Mouse (Mus musculus) heart, postnatal 10 days (tissue): Measurements from ENCODE around the gene Htt. TPM values are rescaled to one million over a fixed set of nuclear protein-coding genes. Genes with fewer than 3 reads are reported as not detected.

ENCODE experiments used
- microRNA-seq, 2 experiments: library from miRNA; unstranded; fragments of <30 nt; microRNA quantifications; one replicate each; pipeline ENCODE4 v1.2.0; 2022
- total RNA-seq, 2 experiments: library from RNA; stranded (reverse); gene quantifications; 2 replicates each; pipeline ENCODE4 v1.2.3; 2021

The Htt gene
- total RNA-seq, 2 experiments from 2014 or later = 16.2 to 17.1 TPM

Small RNA genes lying within 50 kb of the gene (microRNA-seq; reads per million reads assigned to microRNA genes)
- 0 reads per million in 2 experiments for gene Mir467g

Other genes starting within 250 kb of the Htt start
- gene Tnip2, start 247.7 kb upstream of the Htt start, total RNA-seq = 1 to 10 TPM; 7.8 to 9.1 TPM
- gene Sh3bp2, start 235.9 kb upstream of the Htt start, total RNA-seq = 1 to 10 TPM; 3.6 to 6.7 TPM
- gene Add1, start 188.1 kb upstream of the Htt start, total RNA-seq = 100 to 1,000 TPM; 187 to 196 TPM
- gene Mfsd10, start 124.5 kb upstream of the Htt start, total RNA-seq = 10 to 100 TPM; 20.7 to 25.4 TPM
- gene Nop14, start 101.6 kb upstream of the Htt start, total RNA-seq = 10 to 100 TPM; 12.9 to 13.6 TPM
- gene Grk4, start 101.4 kb upstream of the Htt start, total RNA-seq = 1 to 10 TPM; 2.1 to 2.3 TPM
- under 1 TPM; 0.25 to 0.62 TPM for gene Msantd1, start 146.3 kb downstream of the Htt start, total RNA-seq
- 10 to 100 TPM; 32.5 to 36.5 TPM for gene Rgs12, start 187.7 kb downstream of the Htt start, total RNA-seq